Mouse (Mus musculus) ovary, postnatal 36 days (tissue): ENCODE results near the gene Tub.
A peak's percentile ranks its signal among the peaks of the same experiment; 100 is the strongest.

Experiments used
- DNase-seq: peaks from one replicate; pipeline ENCODE4 v3.0.0; 2022; ENCODE audit warnings: low spot score, mixed read lengths

Tub gene

GRCm38 (mm10) chr7:109029961-109030465 lies 79.9 kb downstream of the Tub start:
- no peak for DNase-seq

- no peak for DNase-seq
These were observed 81.2 kb downstream of the Tub start for GRCm38 (mm10) chr7:109031331-109031730.

- DNase-seq = no peak
These were observed 81.9 kb downstream of the Tub start for GRCm38 (mm10) chr7:109032054-109032453.

DNA sequence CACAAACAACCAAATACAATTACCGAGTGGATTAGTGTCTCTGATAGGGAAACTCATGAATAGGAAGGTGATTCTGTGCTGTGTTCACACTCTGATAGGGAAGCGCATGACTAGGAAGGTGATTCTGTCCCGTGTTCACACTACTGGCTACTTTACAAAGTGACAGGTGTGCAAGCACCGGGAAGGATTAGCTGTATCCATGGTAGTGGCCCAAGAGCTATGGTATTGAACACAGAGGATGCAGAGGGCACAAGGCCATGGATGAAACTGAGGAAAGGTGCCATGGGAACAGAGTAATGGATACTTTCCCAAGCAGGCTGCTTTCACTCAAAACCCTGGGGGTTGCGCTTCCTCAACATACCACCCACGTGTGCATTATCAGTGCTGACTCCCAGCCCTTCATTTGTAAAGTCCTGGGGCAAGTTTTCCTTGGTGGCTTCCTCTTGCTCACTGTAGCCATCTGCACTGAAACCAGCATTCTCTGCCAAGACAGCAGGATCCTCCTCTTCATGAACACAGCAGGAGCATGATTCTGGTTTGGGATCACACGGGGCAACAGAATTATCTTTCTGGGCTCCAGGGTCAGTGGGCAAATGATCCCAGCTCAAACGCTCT lies 88.1 kb downstream of the Tub start:
- DNase-seq = no peak

GRCm38 (mm10) chr7:109038987-109039386 lies 88.8 kb downstream of the Tub start:
- DNase-seq = no peak

GRCm38 (mm10) chr7:109039445-109039844 lies 89.3 kb downstream of the Tub start:
- DNase-seq = no peak

GRCm38 (mm10) chr7:109045876-109046275 lies 95.7 kb downstream of the Tub start:
- DNase-seq = no peak

- no peak for DNase-seq
These were observed 100.7 kb downstream of the Tub start for GRCm38 (mm10) chr7:109050831-109051230.

- no peak for DNase-seq
These were observed 109.4 kb downstream of the Tub start for GRCm38 (mm10) chr7:109059536-109059935.

GRCm38 (mm10) chr7:109069641-109070040 lies 119.5 kb downstream of the Tub start:
- DNase-seq = no peak

DNA sequence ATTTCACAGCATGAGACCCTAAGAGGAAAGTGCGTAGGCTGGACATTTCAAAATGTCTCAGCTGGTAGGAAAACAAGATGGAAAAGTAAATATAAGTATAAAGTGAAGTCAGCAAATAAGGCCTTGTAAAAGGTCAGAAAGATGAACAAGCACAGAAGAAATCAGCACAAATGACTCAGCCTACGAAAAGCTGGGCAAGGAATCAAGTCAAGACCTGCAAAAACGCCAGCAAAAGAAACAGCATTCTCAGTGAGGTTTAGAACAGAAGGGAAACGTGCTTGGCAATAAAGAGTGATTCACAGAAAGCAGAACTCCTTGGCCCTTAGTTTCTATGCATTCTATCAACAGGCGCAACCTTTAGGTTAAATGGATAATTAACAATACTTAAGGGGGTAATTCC lies 122.2 kb downstream of the Tub start:
- DNase-seq = no peak

- peak; percentile 39 for DNase-seq
These were observed 132.4 kb downstream of the Tub start for GRCm38 (mm10) chr7:109082269-109083112.

- peak; percentile 13 for DNase-seq
These were observed 133.1 kb downstream of the Tub start, which contains the start of gene Ric3 for GRCm38 (mm10) chr7:109083113-109083812. TSS of gene Ric3 (minus strand) at chr7:109083331.

GRCm38 (mm10) chr7:109083813-109084184 lies 133.7 kb downstream of the Tub start:
- DNase-seq = no peak
